Mouse (Mus musculus) liver, embryonic 14.5 days (tissue): ENCODE results near the gene Sec24a.

Experiments
- CTCF ChIP-seq: IDR thresholded peaks from 2 replicates; pipeline ENCODE4 v1.5.1; 2016; ENCODE audit warnings: antibody characterized with exemption, low read depth, control low read depth
- EP300 ChIP-seq: IDR thresholded peaks from 2 replicates; pipeline ENCODE4 v1.6.1; 2016; ENCODE audit warnings: antibody characterized with exemption, low read depth

DNA sequence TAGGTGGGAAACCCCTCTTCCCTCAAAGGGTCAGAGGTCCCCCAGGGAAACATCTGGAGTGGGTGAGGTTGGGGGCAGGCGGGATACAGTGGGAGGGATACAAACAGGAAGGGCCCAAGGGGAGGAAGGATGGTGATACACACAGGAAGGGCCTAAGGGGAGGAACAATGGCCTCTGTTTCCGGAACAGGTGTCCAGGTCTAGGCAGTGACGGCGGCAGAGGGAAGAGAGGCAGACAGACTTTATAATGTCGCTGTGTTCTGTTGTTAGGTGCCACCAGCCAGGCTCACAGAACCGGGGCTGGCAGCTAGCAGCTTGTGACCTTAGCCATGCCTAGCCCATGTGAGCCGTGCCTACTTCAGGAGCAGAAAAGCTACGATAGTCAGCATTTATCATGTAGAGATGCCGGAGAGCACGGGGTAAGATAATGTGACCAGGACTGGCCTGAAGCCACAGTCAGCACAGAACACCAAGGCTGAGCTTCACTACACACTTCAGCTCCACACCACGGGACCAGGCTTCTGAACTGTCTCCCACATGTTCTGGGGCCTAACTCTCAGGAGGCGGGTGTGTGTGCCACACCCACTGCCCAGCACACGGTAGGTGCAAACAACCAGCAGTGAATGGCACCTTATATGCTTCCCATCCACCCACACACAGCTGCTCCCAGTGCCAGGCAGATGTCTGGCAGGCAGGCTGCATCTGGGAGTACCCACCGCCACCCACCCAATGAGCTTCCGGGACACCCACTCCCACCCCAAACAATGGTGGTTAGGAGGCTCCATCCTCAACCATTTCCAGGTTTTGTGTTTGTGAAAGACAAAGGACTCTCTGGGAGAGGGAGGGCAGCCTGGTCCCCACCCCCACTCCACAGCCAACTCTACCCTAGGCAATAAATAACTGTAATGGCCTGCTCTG is 116.4 kb downstream of the Sec24a start:
- TF ChIP-seq EP300: no peak
- TF ChIP-seq CTCF: no peak
